Mouse (Mus musculus): ENCODE data around the gene 4930524B15Rik.
A peak's percentile ranks its signal among the peaks of the same experiment; 100 is the strongest.
"Not testable (repeated sequence)": the region's sequence is repeated elsewhere in the genome, so short reads cannot be mapped to it uniquely, and the experiment has no call there.

The 4930524B15Rik gene

GRCm38 (mm10) chr11:31965256-31966134 is at the start of gene 4930524B15Rik:
Gene 4930524B15Rik, plus strand, starts transcription at chr11:31965592.
- DNase-seq = peak in 1 of 2 experiments; percentile 38

- DNase-seq = no peak
These were observed 47.6 kb upstream of the 4930524B15Rik start for GRCm38 (mm10) chr11:31917769-31918168.

- DNase-seq = no peak
These were observed 35.3 kb upstream of the 4930524B15Rik start for GRCm38 (mm10) chr11:31930051-31930450.

DNA sequence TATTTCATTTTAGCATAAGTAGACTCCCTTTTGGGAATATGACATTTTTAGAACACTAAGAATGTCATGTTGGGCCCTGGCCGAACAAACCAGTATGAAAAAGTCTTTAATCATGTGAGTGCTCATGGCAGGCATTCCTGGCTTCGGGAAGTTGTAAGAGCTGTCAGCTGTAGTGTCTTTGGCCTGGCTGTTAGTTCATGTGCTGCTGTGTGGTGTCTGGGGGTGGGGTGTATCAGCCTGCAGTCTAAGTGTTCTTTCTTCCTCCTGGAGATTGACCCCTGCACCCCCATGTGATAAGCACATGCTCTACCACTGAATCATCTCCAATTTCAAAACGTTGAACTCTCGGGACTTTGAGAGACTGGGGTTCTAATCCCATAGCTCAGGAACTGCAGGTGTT is 29.7 kb upstream of the 4930524B15Rik start:
- no peak for DNase-seq

GRCm38 (mm10) chr11:31936910-31937525 is 28.4 kb upstream of the 4930524B15Rik start:
- DNase-seq = no peak

DNA sequence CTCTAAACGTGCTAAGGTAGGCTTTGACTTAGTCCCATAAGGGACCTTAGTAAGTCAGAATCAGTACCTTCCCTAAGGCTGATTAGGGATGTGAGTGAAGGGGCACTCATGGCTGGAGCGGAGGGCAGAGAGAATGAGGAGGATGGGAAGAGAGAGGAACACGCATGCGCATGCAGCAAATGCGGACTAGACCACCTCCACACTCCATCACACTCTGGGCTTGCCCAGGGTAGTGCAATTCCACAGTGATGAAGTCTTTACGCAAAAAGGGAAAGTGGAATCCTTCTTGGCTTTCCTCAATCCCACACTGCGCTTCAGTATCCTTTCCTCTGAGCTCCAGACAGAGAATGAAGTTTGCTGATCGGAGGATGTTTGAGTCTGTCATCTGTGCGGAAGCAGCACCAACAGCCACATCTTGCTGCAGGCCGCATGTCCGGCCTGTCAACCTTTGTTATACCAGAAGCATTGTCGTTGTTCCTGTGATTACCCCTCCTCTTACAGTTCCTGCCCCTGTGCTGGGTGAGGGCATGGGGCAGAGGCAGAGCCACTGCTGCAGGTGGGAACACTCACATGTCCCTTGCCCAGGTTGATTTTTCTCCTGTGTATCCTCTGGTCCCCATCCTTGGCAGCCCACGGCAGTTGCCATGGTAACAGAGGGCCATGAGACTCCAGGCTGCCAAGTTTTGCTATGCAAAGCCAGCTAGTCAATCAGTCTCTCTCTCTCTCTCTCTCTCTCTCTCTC is 24.3 kb upstream of the 4930524B15Rik start:
- no peak for DNase-seq

- DNase-seq = no peak
These were observed 23.5 kb upstream of the 4930524B15Rik start for GRCm38 (mm10) chr11:31941640-31942638.

- no peak for DNase-seq
These were observed 19.9 kb upstream of the 4930524B15Rik start for GRCm38 (mm10) chr11:31945471-31945870.

DNA sequence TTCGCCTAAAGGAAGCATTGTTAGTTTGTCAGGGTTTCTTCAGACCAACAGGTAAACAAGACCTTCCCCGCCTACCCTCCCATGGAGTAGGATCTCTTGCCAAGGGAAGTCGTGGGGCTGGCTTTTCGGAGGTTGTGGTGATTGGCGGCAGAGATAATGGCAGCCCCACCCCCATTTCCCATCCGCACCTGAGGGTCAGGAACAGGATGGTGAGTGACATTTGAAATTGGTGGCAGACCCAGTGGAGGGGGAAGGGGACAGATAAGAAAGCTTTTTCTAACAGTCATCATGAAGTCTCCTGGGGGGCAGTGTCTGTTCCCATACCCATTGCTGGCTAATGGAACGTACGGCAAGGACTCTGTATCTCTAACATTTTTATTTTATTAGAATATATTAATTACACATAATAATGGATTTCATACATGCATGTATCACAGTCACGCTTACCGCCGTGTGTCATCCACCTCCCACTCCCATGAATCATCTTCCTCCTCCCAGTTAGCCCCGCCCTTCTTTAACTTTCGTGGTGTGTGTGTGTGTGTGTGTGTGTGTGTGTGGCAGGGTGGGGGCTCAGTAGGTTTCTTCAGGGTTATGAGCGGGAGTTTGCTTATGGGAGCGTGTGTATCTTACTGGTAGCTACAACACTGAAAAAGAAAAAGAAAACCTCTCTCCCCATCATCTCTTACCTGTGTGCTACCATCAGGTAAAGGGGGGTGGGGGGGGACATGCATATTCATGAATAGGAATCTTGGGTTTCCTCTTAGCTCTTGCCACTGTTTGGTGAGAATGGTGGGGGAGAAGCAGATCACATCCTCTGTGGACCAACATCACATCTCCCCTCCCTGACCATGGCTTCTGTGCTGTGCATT is 16.7 kb upstream of the 4930524B15Rik start:
- no peak for DNase-seq

DNA sequence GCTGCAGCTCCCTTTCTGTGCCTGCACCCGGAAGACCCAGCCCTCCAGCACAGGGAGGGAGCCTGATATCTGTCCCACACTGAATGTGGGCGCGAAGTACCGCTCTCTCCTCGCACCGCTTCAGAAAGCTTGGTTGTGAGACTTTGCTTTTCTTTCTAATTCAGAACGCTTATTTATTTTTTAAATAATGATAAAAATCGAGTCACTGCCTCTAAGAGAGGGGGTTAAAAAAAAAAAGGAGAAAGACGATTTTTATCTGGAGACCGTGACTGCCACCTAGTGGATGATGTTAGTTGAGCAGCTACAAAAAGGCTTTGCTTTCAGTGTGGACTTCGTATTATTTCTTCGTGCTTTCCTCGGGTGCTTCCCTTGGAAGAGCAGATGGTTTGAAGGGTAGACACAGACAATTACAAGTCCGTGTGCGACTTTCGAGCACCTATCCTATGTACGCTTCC is 16.0 kb upstream of the 4930524B15Rik start:
- peak; percentile 53 to 85 for DNase-seq

GRCm38 (mm10) chr11:31960071-31960470 is 5.3 kb upstream of the 4930524B15Rik start:
- no peak for DNase-seq

- no peak for DNase-seq
These were observed 1.4 kb upstream of the 4930524B15Rik start for GRCm38 (mm10) chr11:31963993-31964392.

- no peak for DNase-seq
These were observed 8.7 kb downstream of the 4930524B15Rik start for GRCm38 (mm10) chr11:31974132-31974531.

GRCm38 (mm10) chr11:31974826-31975225 is 9.4 kb downstream of the 4930524B15Rik start:
- no peak for DNase-seq

DNA sequence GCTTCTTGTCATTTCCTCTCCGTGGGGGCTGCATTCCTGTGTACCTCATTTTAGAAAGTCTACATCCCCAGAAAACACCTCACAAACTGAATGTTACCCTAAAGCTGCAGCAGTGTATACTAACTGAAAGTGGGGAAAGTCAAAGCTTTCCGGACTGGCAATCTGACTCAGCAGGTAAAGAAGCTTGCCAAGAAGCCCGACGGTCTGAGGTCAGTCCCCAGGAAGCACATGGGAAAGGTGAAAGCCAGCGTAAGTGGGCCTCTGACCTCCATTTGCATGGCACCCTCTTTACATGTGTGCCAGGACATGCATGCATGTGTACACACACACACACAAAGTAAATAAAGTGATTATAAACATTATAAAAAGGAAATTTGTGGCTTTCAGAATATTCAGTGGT is 10.3 kb downstream of the 4930524B15Rik start:
- no peak for DNase-seq

DNA sequence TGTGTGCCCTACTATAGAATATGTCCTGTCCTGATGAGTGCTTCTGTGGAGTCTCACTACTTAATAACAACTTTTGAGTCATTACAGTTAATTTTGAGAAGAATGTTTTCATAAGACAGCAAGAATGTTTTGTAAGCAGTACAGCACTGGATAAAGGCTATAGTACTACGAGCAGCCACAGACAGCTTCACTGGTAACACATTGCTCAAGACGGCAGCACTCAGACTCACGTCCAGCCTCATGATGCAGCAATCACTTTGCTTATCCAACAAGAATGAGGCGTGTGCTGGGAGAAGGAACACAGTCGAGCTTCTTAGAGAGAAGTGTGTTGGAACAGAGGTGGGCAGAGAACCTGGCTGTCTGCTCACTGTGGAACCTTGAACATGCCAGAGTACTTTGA is 10.7 kb downstream of the 4930524B15Rik start:
- DNase-seq = no peak

DNA sequence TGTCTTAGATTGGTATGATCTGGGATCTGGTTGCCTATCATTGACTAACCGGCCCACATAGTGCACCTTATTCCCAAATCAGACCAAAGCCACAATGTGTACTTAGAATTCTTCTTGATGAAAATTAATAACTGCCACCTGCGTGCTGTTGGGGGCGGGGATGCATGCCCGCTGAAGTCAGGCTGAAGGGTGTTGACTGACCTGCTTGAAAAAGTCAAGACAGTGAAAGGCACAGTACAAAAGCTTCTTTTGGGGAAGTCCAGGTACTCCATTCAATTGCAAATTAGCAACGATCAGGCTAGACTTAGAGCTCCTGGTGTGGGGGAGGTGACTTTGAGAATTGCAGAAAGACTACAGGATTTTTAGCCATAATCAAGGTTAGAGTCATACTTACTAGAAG is 14.7 kb downstream of the 4930524B15Rik start:
- not testable (repeated sequence) for DNase-seq

- no peak for DNase-seq
These were observed 16.4 kb downstream of the 4930524B15Rik start for GRCm38 (mm10) chr11:31981830-31982229.

GRCm38 (mm10) chr11:31982247-31982943 is 17.0 kb downstream of the 4930524B15Rik start:
- DNase-seq = not testable (repeated sequence)

DNA sequence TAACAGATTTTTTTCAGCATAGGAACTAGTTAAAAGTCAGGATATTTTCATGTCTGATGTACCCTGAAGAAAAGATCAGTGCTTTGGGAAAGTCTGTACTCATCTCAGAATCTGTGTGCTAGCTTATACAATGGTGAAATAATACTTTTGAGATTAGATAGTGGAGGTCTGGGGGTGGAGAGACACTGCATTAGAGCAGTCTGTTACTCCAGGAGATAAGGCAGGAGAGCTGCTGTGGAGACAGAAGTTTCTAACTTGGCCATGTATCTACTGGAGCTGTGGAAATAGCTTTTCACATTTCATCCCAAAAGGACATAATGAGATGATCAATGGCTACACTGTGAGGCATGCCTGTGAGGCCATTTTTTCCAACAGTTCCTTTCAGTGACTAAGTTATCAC is 17.9 kb downstream of the 4930524B15Rik start:
- no peak for DNase-seq
